9 mouse cellular contexts compared by ENCODE assay signal in the genomic region with DNA sequence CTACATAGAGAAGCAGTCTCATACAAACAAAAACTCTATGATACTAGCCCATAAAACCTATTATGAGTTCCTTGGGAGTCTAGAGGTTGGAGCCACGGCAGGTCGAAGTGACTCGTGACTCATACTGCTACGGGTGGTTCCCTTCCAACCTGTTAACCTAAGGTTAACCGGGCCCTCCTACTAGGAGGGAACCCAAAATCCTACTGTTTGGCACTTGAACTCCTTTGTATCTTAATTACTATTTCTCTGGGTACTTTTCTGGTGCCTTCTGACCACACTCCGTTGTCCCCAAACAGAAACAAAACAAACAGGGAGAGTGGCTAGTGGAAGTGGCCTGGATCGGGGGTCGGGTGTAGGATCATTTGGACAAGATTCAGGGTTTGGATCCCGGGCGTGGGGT. TPM values are rescaled to one million over a fixed set of nuclear protein-coding genes. Genes with fewer than 3 reads are reported as not detected.
DNase-seq lines count a peak whose midpoint lies in the region; ATAC-seq and TF ChIP-seq lines count a peak whose summit lies in the region.
"Had no signal": no experiment of that assay in that cellular context is flagged by ENCODE, and none has a peak within 500 bp of the region (broad histone marks: within the 10 kb centered on the region; RNA-seq: fewer than 3 reads in every experiment).

No protein-coding gene starts in this region.

- H3K36me3 ChIP-seq in heart, embryonic 11.5 days (ENCODE audit: control insufficient read depth, insufficient read depth, low read length) = peaks cover 12% of the 10 kb centered on the region
- peaks cover 18% of the 10 kb centered on the region for H3K36me3 ChIP-seq in C2C12 (ENCODE audit: control insufficient read depth, insufficient read depth)
- peaks cover 36% of the 10 kb centered on the region for H3K36me3 ChIP-seq in forebrain, embryonic 14.5 days (ENCODE audit: control insufficient read depth, insufficient read depth, low read length)
- peaks cover 21% of the 10 kb centered on the region for H3K36me3 ChIP-seq in liver, embryonic 16.5 days (ENCODE audit: control insufficient read depth, insufficient read depth)

- H3K4me3 ChIP-seq in heart, embryonic 11.5 days (ENCODE audit: low read depth, low read length) = peak overlapping the region; percentile 95
- H3K4me3 ChIP-seq in C2C12 (ENCODE audit: insufficient read depth, poor library complexity, severe bottlenecking) = peak overlapping the region; percentile 96
- peak overlapping the region; percentile 98 for H3K4me3 ChIP-seq in forebrain, embryonic 14.5 days (ENCODE audit: low read depth, low read length)
- peak overlapping the region; percentile 77 for H3K4me3 ChIP-seq in liver, embryonic 16.5 days (ENCODE audit: low read depth, low read length)

- no peak overlapping the region for H3K27ac ChIP-seq in heart, embryonic 11.5 days (ENCODE audit: low read depth, low read length)
- no peak overlapping the region for H3K27ac ChIP-seq in forebrain, embryonic 14.5 days (ENCODE audit: low read depth, low read length)
- peak overlapping the region; percentile 51 for H3K27ac ChIP-seq in liver, embryonic 16.5 days (ENCODE audit: low read length)

- no peak for TF ChIP-seq CTCF in C2C12 (IDR thresholded peaks at IDR 0.05; ENCODE audit: control insufficient read depth, insufficient read depth, insufficient read length)

- DNase-seq in heart, postnatal 4 days = no peak
- DNase-seq in forebrain, embryonic 14.5 days (ENCODE audit: low spot score) = no peak
- no peak for DNase-seq in B cell, adult 2 months
- no peak for DNase-seq in ovary, postnatal 14 days (ENCODE audit: low spot score)
- DNase-seq in c-Kit-positive CD71-positive TER-119-positive erythroid progenitor cells, embryonic 14.5 days (ENCODE audit: low spot score) = no peak
- DNase-seq: thymus, postnatal 14 days had no signal

- H3K4me1 ChIP-seq in heart, embryonic 11.5 days (ENCODE audit: control insufficient read depth, insufficient read depth, low read length) = peaks cover 21% of the 10 kb centered on the region
- peaks cover 10% of the 10 kb centered on the region for H3K4me1 ChIP-seq in forebrain, embryonic 14.5 days (ENCODE audit: control insufficient read depth, insufficient read depth, low read length)
- peaks cover 20% of the 10 kb centered on the region for H3K4me1 ChIP-seq in liver, embryonic 16.5 days (ENCODE audit: control insufficient read depth, low read depth, low read length)

- H3K27me3 ChIP-seq in heart, embryonic 11.5 days (ENCODE audit: control insufficient read depth, insufficient read depth, low read length) = no peaks in the 10 kb centered on the region
- H3K27me3 ChIP-seq in C2C12 (ENCODE audit: control insufficient read depth, insufficient read depth, insufficient read length) = no peaks in the 10 kb centered on the region
- no peaks in the 10 kb centered on the region for H3K27me3 ChIP-seq in forebrain, embryonic 14.5 days (replicated peaks; ENCODE audit: control insufficient read depth, insufficient read depth, low read length)
- H3K27me3 ChIP-seq in liver, embryonic 16.5 days (ENCODE audit: control insufficient read depth, insufficient read depth, low read depth, low read length) = 0 out of 2 replicates have a peak, but pooled peaks cover 2% of the 10 kb centered on the region

- no peak for ATAC-seq in heart, embryonic 11.5 days (replicated peaks; ENCODE audit: insufficient number of reproducible peaks, low FRiP score, low TSS enrichment)
- ATAC-seq in forebrain, embryonic 14.5 days = no peak
- no peak for ATAC-seq in liver, embryonic 16.5 days (ENCODE audit: low read depth)

- H3ac ChIP-seq in C2C12 (ENCODE audit: control insufficient read depth, insufficient read length, low read depth) = peak overlapping the region; percentile 74

- peaks cover 20% of the 10 kb centered on the region for H3K79me2 ChIP-seq in C2C12 (ENCODE audit: control insufficient read depth, insufficient read depth)

- peak overlapping the region; percentile 81 for H3K4me2 ChIP-seq in heart, embryonic 11.5 days
- H3K4me2 ChIP-seq in forebrain, embryonic 14.5 days (ENCODE audit: low read length) = peak overlapping the region; percentile 92
- peak overlapping the region; percentile 98 for H3K4me2 ChIP-seq in liver, embryonic 16.5 days (ENCODE audit: low read depth, low read length)

- peaks cover 14% of the 10 kb centered on the region for H3K79me3 ChIP-seq in C2C12 (ENCODE audit: low read depth)

- H3K9ac ChIP-seq in heart, embryonic 11.5 days (ENCODE audit: low read depth, low read length) = peak overlapping the region; percentile 96
- peak overlapping the region; percentile 97 for H3K9ac ChIP-seq in forebrain, embryonic 14.5 days (ENCODE audit: low read length)
- peak overlapping the region; percentile 87 for H3K9ac ChIP-seq in liver, embryonic 16.5 days (ENCODE audit: low read depth, low read length)

- no peaks in the 10 kb centered on the region for H3K9me3 ChIP-seq in heart, embryonic 11.5 days (replicated peaks; ENCODE audit: control insufficient read depth, low read length)
- H3K9me3 ChIP-seq in forebrain, embryonic 14.5 days (replicated peaks; ENCODE audit: control insufficient read depth, low read length) = no peaks in the 10 kb centered on the region
- H3K9me3 ChIP-seq in liver, embryonic 16.5 days (replicated peaks; ENCODE audit: control insufficient read depth, low read length) = no peaks in the 10 kb centered on the region

- WGBS in heart, embryonic 11.5 days (ENCODE audit: insufficient replicate concordance) = 44% methylated on average over 10 of the region's 10 CpGs
- 55% methylated on average over 10 of the region's 10 CpGs for WGBS in forebrain, embryonic 14.5 days
- whole genome bisulfite sequencing in liver, embryonic 16.5 days (ENCODE audit: insufficient replicate concordance) = 19% methylated on average over 10 of the region's 10 CpGs

TF ChIP-seq in C2C12, 6 proteins besides CTCF, POLR2A, EP300 and RAD21:
- TF ChIP-seq MAX (IDR thresholded peaks at IDR 0.05) (no peak), USF1 (IDR thresholded peaks at IDR 0.05; ENCODE audit: low read depth) (no peak), MYOD1 (IDR thresholded peaks at IDR 0.05; ENCODE audit: control insufficient read depth, insufficient read length, low read depth) (no peak), CEBPB (IDR thresholded peaks at IDR 0.05; ENCODE audit: low read depth) (no peak), MYOG (IDR thresholded peaks at IDR 0.05; ENCODE audit: control insufficient read depth, extremely low read depth, insufficient read length) (no peak), FOSL1 (IDR thresholded peaks at IDR 0.05; ENCODE audit: insufficient read depth, low read length, poor library complexity, severe bottlenecking) (no peak)

RNA-seq across cellular contexts. Expression of a gene that starts 0.7 kb away (rescaled TPM):
- polyA plus RNA-seq in heart, embryonic 11.5 days (2014; fragmentation: Nextera tagmentation; extraction: Ambion mirVana) = 63.1 and 74.1 TPM in 2 replicates
- total RNA-seq in heart, postnatal 4 days (2021) = 10 to 100 TPM; 59.6 to 60.3 TPM
- polyA plus RNA-seq in C2C12 (2012; fragmentation: generic; extraction: Trizol) = 94.4 TPM
- 180 and 200 TPM in 2 replicates for polyA plus RNA-seq in forebrain, embryonic 14.5 days (2014; fragmentation: Nextera tagmentation; extraction: Ambion mirVana)
- 55.9 and 59.6 TPM in 2 replicates for polyA plus RNA-seq in liver, embryonic 16.5 days (2015; fragmentation: Nextera tagmentation; extraction: Ambion mirVana)

RNA-seq across cellular contexts. Expression of a gene that starts 0.8 kb away (rescaled TPM):
- 3.4 and 5.0 TPM in 2 replicates for polyA plus RNA-seq in heart, embryonic 11.5 days (2014; fragmentation: Nextera tagmentation; extraction: Ambion mirVana)
- total RNA-seq in heart, postnatal 4 days (2021) = 10 to 100 TPM; 20.9 to 22.2 TPM
- polyA plus RNA-seq in C2C12 (2012; fragmentation: generic; extraction: Trizol) = 1.1 TPM
- polyA plus RNA-seq in forebrain, embryonic 14.5 days (2014; fragmentation: Nextera tagmentation; extraction: Ambion mirVana) = 5.8 and 6.5 TPM in 2 replicates
- 0.14 and 0.21 TPM in 2 replicates for polyA plus RNA-seq in liver, embryonic 16.5 days (2015; fragmentation: Nextera tagmentation; extraction: Ambion mirVana)

RNA-seq across cellular contexts. Expression of a gene that starts 12.8 kb away (rescaled TPM):
- 22.6 and 24.2 TPM in 2 replicates for polyA plus RNA-seq in heart, embryonic 11.5 days (2014; fragmentation: Nextera tagmentation; extraction: Ambion mirVana)
- 10 to 100 TPM; 33.6 to 38.4 TPM for total RNA-seq in heart, postnatal 4 days (2021)
- polyA plus RNA-seq in C2C12 (2012; fragmentation: generic; extraction: Trizol) = 23.8 TPM
- polyA plus RNA-seq in forebrain, embryonic 14.5 days (2014; fragmentation: Nextera tagmentation; extraction: Ambion mirVana) = 41.1 and 43.1 TPM in 2 replicates
- 8.8 and 8.9 TPM in 2 replicates for polyA plus RNA-seq in liver, embryonic 16.5 days (2015; fragmentation: Nextera tagmentation; extraction: Ambion mirVana)

RNA-seq across cellular contexts. Expression of a gene that starts 24.2 kb away (rescaled TPM):
- polyA plus RNA-seq in heart, embryonic 11.5 days (2014; fragmentation: Nextera tagmentation; extraction: Ambion mirVana) = 1.6 TPM in 2 replicates
- total RNA-seq in heart, postnatal 4 days (2021) = 1 to 10 TPM; 3.7 to 4.2 TPM
- 0.89 TPM for polyA plus RNA-seq in C2C12 (2012; fragmentation: generic; extraction: Trizol)
- polyA plus RNA-seq in forebrain, embryonic 14.5 days (2014; fragmentation: Nextera tagmentation; extraction: Ambion mirVana) = 2.4 and 4.1 TPM in 2 replicates
- polyA plus RNA-seq in liver, embryonic 16.5 days (2015; fragmentation: Nextera tagmentation; extraction: Ambion mirVana) = 3.2 and 3.3 TPM in 2 replicates

RNA-seq across cellular contexts. Expression of a gene that starts 25.8 kb away (rescaled TPM):
- 1.0 and 1.3 TPM in 2 replicates for polyA plus RNA-seq in heart, embryonic 11.5 days (2014; fragmentation: Nextera tagmentation; extraction: Ambion mirVana)
- total RNA-seq in heart, postnatal 4 days (2021) = 10 to 100 TPM in 1 of 2 experiments, 1 to 10 TPM in 1; 7.5 to 11.6 TPM
- polyA plus RNA-seq in C2C12 (2012; fragmentation: generic; extraction: Trizol) = 0.92 TPM
- not detected in 2 replicates for polyA plus RNA-seq in forebrain, embryonic 14.5 days (2014; fragmentation: Nextera tagmentation; extraction: Ambion mirVana)
- 0.12 and 0.39 TPM in 2 replicates for polyA plus RNA-seq in liver, embryonic 16.5 days (2015; fragmentation: Nextera tagmentation; extraction: Ambion mirVana)
